Mouse (Mus musculus) lung, postnatal 0 days (tissue): ENCODE data around the gene Hs3st3a1. TPM values are rescaled to one million over a fixed set of nuclear protein-coding genes. Genes with fewer than 3 reads are reported as not detected.

Source experiments
- ATAC-seq: fragments of 200-750 bp; cut with Nextera tagmentation; 2 replicates; pipeline ENCODE4 v1.8.0; 2017; ENCODE audit warnings: moderate library complexity
- DNase-seq: peaks from one replicate; pipeline ENCODE4 v3.0.0-alpha.2; 2016; ENCODE audit warnings: low spot score
- H3K27ac ChIP-seq: fragments of 300-500 bp; sonication (generic); 2 replicates; pipeline ENCODE4 v1.5.1; 2014; ENCODE audit warnings: antibody characterized with exemption, mild to moderate bottlenecking, low read length, mixed read lengths
- H3K27me3 ChIP-seq: fragments of 300-500 bp; sonication (generic); replicated peaks from 2 replicates; pipeline ENCODE4 v1.6.1; 2014; ENCODE audit warnings: low read length, mixed read lengths; ENCODE audit not compliant: insufficient read depth
- H3K36me3 ChIP-seq: fragments of 300-500 bp; sonication (generic); 2 replicates; pipeline ENCODE4 v1.6.1; 2014; ENCODE audit warnings: low read length, mixed read lengths; ENCODE audit not compliant: insufficient read depth
- H3K4me1 ChIP-seq: fragments of 300-500 bp; sonication (generic); 2 replicates; pipeline ENCODE4 v1.6.1; 2014; ENCODE audit warnings: antibody characterized with exemption, low read depth, low read length, mixed read lengths; ENCODE audit not compliant: insufficient read depth
- H3K4me2 ChIP-seq: fragments of 300-500 bp; sonication (generic); replicated peaks from 2 replicates; pipeline ENCODE4 v1.6.1; 2014; ENCODE audit warnings: low read depth, mild to moderate bottlenecking, low read length, moderate library complexity, mixed read lengths
- H3K4me3 ChIP-seq: fragments of 300-500 bp; sonication (generic); 2 replicates; pipeline ENCODE4 v1.5.1; 2014; ENCODE audit warnings: low read depth, low read length
- H3K9ac ChIP-seq: fragments of 300-500 bp; sonication (generic); replicated peaks from 2 replicates; pipeline ENCODE4 v1.6.1; 2014; ENCODE audit warnings: low read depth, mild to moderate bottlenecking
- H3K9me3 ChIP-seq: fragments of 300-500 bp; sonication (generic); 2 replicates; pipeline ENCODE4 v1.6.1; 2016; ENCODE audit warnings: low read length, mixed read lengths
- CTCF ChIP-seq: IDR thresholded peaks from 2 replicates; pipeline ENCODE4 v1.5.1; 2016; ENCODE audit warnings: antibody characterized with exemption, mild to moderate bottlenecking
- EP300 ChIP-seq: IDR thresholded peaks from 2 replicates; pipeline ENCODE4 v1.6.1; 2016; ENCODE audit warnings: antibody characterized with exemption, mild to moderate bottlenecking, control low read depth
- WGBS: fragments of 180-500 bp; shearing (Covaris S2); extraction: QIAGEN DNeasy Blood & Tissue Kit; methylation state at CpG from one replicate; pipeline ENCODE4 v1.1.7; 2014; 5-methylcytosine and 5-hydroxymethylcytosine counted together
- polyA plus RNA-seq: library from polyadenylated mRNA; unstranded; fragments of >200 nt; fragmentation: Nextera tagmentation; extraction: Ambion mirVana; gene quantifications from 2 replicates; pipeline ENCODE4 v1.2.1, GENCODE M21; 2015

Hs3st3a1 gene
- polyA plus RNA-seq, 1 experiment from 2014 or later = 0.26 TPM

DNA sequence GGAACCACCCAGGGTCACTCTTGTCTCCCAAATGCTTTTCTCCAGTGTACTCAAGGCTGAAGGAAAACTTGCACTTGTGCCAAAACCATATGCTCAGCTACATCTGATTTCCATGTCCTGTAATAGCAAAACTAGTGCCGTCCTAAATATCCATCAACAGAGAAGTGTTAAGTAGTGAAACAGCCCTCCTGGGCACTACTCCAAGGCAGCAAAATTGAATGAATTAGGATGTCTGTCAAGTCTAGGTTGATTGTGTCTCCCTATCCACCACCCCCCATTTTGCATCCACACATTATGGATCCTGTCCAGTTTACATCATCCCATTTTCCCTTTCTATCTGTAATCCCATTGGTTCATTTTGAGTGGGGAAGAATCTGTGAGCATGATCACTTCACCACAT, 16.2 kb upstream of the Hs3st3a1 start:
- DNase-seq (no peak), ATAC-seq (no peak)
- no peak overlapping the region for H3K4me2 ChIP-seq
- H3K4me1 ChIP-seq = no peaks in the 10 kb centered on the region
- H3K27ac ChIP-seq = no peak overlapping the region
- H3K4me3 ChIP-seq = no peak overlapping the region
- no peak for TF ChIP-seq CTCF
- TF ChIP-seq EP300 = no peak
- H3K27me3 ChIP-seq = no peaks in the 10 kb centered on the region
- no peaks in the 10 kb centered on the region for H3K36me3 ChIP-seq
- no peak overlapping the region for H3K9ac ChIP-seq
- 0 out of 2 replicates have a peak, but pooled peaks cover 4% of the 10 kb centered on the region for H3K9me3 ChIP-seq
- 54% methylated on average over 1 of the region's 1 CpGs for WGBS

DNA sequence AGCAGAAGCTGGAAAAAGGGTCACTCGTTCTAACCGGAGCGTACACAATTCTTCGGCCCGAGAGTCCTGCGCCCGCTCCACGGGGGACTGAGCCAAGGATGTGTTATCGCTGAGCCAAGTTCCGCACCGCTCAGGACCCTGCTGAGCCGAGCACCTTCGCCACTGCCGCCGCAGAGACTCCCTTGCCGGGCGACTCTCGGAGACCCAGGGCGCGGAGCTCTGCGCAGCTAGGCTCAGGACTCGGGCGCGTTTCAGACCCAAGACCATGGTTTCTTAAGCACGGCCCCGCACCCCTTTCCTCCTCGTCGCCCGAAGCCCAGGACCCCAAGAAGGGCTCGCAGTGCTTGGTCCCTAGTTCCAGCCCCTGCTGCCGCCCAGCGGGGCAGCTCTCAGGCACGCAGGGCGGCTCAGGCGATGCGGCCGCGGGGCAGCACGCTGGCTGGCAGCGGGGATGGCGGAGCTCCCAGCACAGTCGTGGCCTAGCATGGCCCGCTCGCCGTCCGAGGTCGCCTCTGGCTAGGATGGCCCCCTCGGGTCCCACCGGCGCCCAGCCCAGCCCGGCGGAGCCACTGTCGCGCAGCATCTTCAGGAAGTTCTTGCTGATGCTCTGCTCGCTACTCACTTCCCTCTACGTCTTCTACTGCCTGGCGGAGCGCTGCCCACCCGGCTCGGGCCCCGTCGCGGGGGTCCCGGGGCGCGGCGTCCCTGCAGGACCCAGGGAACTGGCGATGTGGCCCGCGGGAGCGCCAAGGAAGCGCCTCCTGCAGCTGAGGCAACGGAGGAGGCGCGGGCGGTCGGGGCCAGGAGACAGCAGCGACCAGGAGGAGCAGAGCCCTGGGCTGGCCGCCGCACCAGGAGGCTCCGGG, 647 bp downstream of the Hs3st3a1 start:
- H3K4me2 ChIP-seq = peak overlapping the region; percentile 88
- H3K4me1 ChIP-seq = peaks cover 15% of the 10 kb centered on the region
- H3K9me3 ChIP-seq = no peaks in the 10 kb centered on the region
- TF ChIP-seq CTCF = no peak
- no peak for TF ChIP-seq EP300
- peak overlapping the region; percentile 13 for H3K9ac ChIP-seq
- DNase-seq = peak; percentile 12
- H3K36me3 ChIP-seq = no peaks in the 10 kb centered on the region
- no peak overlapping the region for H3K27ac ChIP-seq
- H3K4me3 ChIP-seq = peak overlapping the region; percentile 42
- peaks cover 22% of the 10 kb centered on the region for H3K27me3 ChIP-seq
- peak; percentile 51 for ATAC-seq
- 1% methylated on average over 71 of the region's 81 CpGs for WGBS

DNA sequence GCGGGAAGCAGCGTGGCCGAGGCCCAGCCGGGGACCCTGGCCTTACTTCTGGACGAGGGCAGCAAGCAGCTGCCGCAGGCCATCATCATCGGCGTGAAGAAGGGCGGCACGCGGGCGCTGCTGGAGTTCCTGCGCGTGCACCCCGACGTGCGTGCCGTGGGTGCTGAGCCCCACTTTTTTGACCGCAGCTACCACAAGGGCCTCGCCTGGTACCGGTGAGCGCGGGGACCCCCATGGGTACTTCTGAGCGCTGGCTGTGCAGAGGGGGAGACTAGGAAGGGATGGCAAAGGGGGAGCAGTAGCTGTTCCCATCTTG, 1.2 kb downstream of the Hs3st3a1 start, which contains the start of gene F930015N05Rik:
Gene F930015N05Rik (minus strand): TSS at position 242 of the 316 bp plus-strand sequence.
- Histone ChIP-seq H3K4me3 (peak within 1 kb of the TSS; percentile 42), H3K27ac (no peak within 1 kb of the TSS), H3K9me3 (no peaks in the 10 kb centered on the region), H3K9ac (peak within 1 kb of the TSS; percentile 13), H3K36me3 (no peaks in the 10 kb centered on the region), H3K4me2 (peak within 1 kb of the TSS; percentile 88), H3K4me1 (peaks cover 15% of the 10 kb centered on the region), H3K27me3 (peaks cover 22% of the 10 kb centered on the region)
- TF ChIP-seq EP300 (no peak), CTCF (no peak)
- DNase-seq (no peak), ATAC-seq (no peak)
- 1% methylated on average over 20 of the region's 24 CpGs for WGBS

DNA sequence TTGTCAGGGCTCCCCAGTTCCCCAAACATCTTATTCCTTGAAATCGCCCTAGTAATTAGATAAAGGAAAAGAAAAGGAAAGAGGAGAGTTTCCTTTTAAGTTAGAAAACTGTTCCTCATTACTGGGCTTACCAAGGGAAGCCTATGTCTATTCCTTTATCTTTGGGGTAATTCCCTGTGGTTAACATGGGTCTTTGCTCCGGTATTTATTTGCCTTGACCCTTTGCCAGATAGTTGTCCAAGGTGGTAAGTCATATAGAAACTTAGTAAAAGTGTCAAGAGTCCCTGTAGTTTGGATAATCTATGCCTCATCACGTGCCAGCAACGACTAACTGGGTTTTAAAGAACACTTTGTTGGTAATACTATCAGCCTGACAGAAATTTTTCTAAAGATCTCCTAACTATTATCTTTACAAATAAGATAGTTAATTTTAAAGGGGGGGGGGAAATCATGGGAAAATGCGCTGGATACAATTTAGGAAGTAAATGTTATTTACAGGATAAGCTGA, 1.7 kb downstream of the Hs3st3a1 start:
- no peak for TF ChIP-seq EP300
- Histone ChIP-seq H3K9me3 (no peaks in the 10 kb centered on the region), H3K9ac (no peak overlapping the region), H3K36me3 (no peaks in the 10 kb centered on the region), H3K4me1 (peaks cover 16% of the 10 kb centered on the region), H3K27ac (no peak overlapping the region), H3K27me3 (peaks cover 22% of the 10 kb centered on the region), H3K4me3 (no peak overlapping the region), H3K4me2 (peak overlapping the region; percentile 88; the same call in 1 of the 2 replicates)
- 38% methylated on average over 5 of the region's 5 CpGs for WGBS
- ATAC-seq = no peak
- DNase-seq = no peak

DNA sequence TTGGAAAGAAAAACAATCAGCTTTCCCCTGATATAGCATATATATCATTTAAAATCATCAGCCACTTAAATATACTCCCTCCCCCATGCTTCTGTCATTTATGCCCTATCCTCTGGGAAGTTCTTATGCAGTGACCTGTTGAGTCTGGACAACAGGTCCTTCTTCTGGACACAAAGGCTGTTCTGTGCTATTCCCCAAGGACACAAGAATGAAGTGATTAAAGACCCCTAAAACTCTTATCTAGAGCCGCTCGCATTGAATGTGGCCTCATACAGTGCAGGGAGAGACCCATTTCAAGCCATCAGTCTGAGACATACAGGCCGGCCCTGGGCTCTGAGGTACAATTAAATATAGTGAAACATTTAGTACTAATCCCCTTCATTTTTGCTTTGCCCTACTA, 2.6 kb downstream of the Hs3st3a1 start:
- ATAC-seq = no peak
- H3K9me3 ChIP-seq = no peaks in the 10 kb centered on the region
- 96% methylated on average over 3 of the region's 3 CpGs for WGBS
- H3K4me3 ChIP-seq = no peak overlapping the region
- H3K27me3 ChIP-seq = peaks cover 22% of the 10 kb centered on the region
- peaks cover 18% of the 10 kb centered on the region for H3K4me1 ChIP-seq
- H3K36me3 ChIP-seq = no peaks in the 10 kb centered on the region
- H3K9ac ChIP-seq = no peak overlapping the region
- no peak for DNase-seq
- H3K4me2 ChIP-seq = no peak overlapping the region
- no peak for TF ChIP-seq EP300
- TF ChIP-seq CTCF = no peak
- H3K27ac ChIP-seq = no peak overlapping the region

DNA sequence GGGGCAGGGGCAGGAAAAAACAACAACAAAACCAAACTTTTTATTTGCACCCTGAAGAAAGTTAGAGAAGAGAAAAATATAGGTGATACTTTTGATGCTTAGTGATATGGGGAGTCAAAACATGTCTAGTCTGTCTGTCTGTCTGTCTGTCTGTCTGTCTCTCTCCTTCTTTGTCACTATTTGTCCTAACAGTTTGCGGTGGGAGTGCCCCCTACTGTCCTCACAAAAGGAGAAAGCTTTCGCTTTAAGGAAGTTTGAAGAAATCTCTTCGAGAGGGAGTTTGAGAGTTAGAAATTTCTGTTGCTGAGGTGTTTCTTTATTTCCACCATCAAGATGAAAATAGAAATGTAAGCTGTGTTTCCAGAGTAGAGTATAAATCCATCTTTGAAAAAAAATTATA, 3.8 kb downstream of the Hs3st3a1 start:
- DNase-seq (no peak), ATAC-seq (no peak)
- no peak overlapping the region for H3K27ac ChIP-seq
- peaks cover 27% of the 10 kb centered on the region for H3K27me3 ChIP-seq
- no peaks in the 10 kb centered on the region for H3K9me3 ChIP-seq
- no peak overlapping the region for H3K4me2 ChIP-seq
- WGBS = 40% methylated on average over 3 of the region's 3 CpGs
- H3K4me1 ChIP-seq = peaks cover 18% of the 10 kb centered on the region
- no peak overlapping the region for H3K9ac ChIP-seq
- H3K36me3 ChIP-seq = no peaks in the 10 kb centered on the region
- H3K4me3 ChIP-seq = no peak overlapping the region
- TF ChIP-seq EP300 (no peak), CTCF (peak; percentile 39)
